Mouse (Mus musculus): ENCODE measurements at regions not wholly inside any gene's neighbourhood (a gene's known extent, or its start where the extent isn't known, plus 50 kb on each side); places are given as distances from the start of the nearest gene placed in this dataset.

DNA sequence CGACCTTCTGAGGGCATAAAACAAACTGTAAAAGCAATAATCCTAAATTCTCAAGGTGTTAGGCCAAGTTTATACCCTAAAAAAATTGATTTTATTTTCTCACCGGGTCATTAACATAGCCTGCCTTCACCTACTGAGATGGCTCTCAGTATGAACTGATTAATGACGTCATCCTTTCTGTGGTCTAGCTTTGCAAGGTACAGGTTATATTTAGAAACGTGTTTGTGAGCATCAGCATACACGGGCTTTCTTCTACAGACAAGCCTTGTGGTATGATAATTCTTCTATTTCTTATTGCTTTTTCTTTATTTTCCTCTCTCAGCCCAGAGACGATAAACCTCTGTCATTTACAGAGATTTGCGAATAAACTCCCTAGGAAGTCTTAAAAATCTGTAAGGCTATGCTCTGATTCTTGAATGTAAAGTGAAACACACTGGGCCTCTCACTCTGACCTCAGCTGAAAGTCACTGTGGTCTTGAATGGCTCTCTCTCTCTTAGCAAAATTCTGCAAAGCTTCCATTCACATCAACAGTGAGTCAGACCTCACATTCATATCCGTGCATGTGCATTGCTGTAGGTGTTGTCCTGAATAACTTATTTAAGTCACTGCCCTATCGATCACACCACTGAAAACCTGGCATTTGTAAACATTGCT lies 534.3 kb downstream of the Epha4 start:
- no peak for DNase-seq (ENCODE audit: extremely low read depth, low read depth, low spot score)

DNA sequence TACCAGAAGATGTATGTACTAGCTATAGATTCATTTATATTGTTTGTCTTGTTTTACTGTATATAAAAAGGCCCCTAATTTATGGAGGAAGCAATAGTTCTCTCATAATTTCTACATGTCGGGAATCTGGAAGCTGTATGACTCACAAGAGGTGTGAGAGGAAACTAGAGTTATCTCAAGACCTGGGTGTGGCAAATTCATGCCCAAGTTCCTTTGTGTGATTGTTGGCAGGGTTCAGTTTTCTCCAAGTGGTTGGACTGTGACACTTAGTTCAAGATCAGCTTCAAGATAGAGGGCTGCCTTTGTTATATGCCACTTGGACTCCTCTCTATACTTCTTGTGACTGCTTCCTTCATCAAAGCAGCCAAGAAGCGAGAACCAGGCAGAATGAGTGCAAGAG lies 521.1 kb downstream of the Epha4 start:
- DNase-seq (ENCODE audit: extremely low read depth, low read depth, low spot score) = no peak

DNA sequence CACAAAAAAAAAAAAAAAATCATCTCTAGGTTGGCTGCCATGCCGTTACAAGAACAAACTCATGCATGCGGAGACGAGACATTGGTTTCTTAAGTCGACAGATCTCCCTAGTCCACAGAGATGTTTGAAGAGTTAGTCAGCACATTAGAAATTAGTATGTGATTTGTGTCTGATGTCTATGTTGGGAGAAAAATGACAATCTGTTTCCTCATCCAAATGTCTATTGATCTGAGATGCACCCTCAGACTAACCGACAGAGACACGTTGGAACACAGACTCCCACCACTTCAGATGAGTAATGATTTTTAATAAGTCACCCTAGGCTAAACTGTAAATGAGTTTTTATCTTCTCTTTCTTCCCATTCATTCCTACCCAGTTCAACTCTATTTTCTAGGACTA lies 506.9 kb downstream of the Epha4 start:
- no peak for DNase-seq (ENCODE audit: extremely low read depth, low read depth, low spot score)

DNA sequence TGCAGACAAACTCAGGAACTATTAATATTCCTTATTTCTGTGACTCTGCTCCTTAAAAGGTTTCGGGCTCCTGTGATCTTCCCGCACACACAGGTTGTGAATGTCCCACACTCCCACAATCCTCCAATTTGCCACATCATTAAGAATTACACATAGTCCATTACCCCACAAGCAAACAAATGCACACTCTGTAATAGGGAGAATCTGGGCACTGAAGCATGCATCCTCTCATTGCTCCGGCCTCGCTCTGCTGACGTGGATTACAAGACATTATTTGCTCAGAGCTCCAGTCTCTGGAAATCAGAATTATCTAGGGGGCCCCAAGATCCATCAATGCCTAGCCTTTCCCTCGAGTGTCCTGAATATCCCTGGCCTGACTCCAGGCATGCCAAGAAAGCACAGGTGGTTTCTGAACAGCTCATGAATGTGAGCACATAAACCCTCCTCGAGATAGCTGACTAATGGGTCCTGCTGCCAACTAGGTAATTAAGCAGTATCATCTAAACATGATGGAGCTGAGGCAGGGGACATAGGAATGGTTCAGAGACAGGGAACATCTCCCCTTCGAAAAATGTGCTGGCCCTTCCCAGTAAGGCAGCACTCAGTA lies 504.2 kb downstream of the Epha4 start:
- no peak for DNase-seq (ENCODE audit: extremely low read depth, low read depth, low spot score)

DNA sequence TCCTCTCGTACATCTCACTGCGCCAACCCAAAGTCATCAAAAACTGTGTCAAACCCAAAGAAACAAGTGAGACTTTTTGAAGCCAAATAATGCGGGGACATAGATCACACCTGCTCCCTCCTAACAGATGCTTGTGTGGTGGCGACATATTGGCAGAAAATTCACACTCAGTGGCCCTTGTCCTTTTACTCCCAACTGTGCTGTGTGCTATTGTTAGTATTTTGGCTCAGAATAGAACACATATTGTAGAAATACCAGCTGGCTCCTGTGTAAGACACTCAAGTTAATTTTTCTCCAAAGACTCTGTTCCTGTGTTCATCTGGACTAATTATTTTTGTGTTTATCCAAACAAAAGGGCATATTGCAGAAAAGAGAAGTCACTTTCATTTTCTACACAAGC lies 487.2 kb downstream of the Epha4 start:
- DNase-seq (ENCODE audit: extremely low read depth, low read depth, low spot score) = no peak

DNA sequence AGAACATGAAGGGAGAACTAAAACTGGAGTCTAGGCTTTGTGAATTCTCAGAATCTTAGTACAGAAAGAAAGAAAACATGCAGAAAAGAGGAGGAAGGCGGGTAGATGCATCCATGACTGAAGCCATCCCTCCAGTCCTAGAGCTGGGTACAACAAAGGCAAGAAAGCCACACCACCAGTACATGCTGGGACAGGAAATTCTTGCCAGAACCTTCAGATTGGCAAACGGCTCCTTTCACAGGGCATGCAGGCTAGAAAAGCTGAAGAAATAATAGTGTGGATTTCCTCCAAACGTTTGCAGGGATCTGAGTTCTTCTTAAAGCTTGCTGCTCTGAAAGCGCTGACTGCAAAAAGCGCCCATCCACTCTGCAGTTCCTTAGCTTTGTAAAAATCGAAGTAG lies 486.7 kb downstream of the Epha4 start:
- DNase-seq (ENCODE audit: extremely low read depth, low read depth, low spot score) = no peak

DNA sequence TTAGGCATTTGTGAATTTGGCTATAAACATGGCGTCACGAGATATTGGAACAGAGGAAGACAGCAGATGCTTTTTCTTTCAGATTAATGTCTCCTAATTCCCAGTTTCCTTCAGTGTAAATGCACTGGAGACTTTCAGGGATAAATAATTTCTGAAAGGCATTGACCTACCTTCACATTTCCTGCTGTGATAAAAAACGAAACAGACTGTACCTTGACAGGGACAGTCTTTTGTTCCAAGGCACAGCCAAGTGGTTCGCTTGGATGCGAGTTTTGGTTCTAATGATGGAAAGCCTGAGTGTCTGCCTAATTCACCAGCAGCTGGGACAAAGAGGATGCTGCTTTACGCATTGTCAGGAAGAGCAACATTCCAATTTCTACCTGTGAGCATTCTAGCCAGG lies 485.8 kb downstream of the Epha4 start:
- DNase-seq (ENCODE audit: extremely low read depth, low read depth, low spot score) = no peak

DNA sequence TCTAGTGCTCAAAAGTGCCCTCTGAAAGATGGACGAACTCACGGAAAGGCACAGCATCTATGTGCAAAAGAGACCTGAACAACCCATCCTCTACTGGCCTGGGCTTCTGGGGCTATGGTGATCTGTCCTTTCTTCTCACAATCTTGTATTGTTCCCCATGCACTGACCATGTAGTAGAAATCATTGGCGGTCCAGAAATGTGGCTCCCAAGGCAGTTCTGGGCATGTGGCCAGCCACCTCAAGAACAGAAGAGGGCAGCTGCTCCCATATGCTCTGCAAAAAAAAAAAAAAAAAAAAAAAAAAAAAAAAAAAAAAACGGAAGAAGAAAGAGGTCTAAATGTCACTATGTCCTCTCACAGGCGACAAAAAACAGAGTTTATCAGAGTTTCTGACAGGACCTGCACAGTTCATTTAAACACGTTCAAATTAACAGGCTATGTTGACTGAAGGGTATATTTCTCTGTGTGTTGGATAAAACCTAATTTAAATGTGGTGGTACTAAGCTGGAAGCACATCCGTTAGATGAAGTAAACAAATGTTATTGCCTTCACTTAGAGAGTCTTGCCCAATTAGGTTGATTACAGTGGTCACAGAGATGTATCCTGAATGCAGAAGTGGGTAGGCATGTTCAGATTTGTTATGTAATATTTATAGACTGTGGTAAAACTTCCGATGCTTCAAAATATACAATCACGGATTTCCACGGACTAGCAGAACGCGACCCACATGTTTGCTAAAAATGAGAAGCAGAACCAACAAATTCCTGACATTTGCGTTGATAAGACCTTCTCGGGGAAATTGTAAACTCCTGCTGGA lies 470.9 kb downstream of the Epha4 start:
- DNase-seq (ENCODE audit: extremely low read depth, low read depth, low spot score) = no peak

DNA sequence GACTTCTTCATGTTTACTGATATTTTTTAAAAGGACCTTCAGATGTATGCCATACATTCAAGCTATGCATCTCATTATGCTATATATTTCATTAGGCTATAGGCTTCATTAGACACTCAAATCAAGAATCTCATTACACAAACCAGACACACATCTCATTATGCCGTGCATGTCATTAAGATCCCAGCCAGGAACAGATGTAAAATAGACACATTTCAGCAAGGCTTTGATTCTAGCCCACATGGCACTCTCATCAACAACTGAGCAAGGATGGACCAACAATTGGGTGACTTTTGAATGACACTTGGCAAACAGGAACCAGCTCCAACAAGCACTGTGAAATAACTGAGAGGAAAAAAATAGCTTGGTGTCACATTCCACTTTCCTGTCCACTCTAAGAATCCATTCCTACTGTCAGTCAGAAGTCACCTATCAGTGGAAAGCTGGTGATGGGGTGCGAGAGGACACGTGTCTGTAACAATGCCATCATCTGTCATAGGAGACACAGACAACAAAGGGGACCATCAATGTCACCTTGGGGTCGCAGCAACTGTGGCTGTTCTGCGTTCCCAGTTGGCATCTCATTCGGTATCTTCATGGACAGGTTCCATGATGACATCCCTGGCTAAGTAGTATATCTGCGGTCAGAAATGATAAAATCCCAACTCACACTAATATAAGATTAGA lies 466.0 kb downstream of the Epha4 start:
- no peak for DNase-seq (ENCODE audit: extremely low read depth, low read depth, low spot score)

DNA sequence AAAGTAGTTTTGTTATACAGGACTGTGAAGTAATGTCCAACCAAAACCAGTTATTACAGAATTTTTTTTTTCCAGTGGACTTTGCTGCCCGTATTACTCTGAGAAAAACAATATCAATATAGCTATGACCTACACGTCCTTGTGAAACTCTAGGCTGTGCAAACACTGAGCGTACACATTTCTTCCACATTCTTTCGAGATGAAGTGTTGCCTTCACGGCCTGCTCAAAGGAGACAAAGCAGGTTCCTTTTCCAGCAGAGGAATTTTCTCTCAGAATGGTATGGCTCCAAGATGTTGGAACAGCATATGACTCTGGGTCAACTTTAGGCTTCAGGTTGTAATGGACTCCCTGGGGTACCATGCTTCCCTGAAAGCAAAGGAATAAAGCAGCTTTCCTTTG lies 463.6 kb downstream of the Epha4 start:
- no peak for DNase-seq (ENCODE audit: extremely low read depth, low read depth, low spot score)

DNA sequence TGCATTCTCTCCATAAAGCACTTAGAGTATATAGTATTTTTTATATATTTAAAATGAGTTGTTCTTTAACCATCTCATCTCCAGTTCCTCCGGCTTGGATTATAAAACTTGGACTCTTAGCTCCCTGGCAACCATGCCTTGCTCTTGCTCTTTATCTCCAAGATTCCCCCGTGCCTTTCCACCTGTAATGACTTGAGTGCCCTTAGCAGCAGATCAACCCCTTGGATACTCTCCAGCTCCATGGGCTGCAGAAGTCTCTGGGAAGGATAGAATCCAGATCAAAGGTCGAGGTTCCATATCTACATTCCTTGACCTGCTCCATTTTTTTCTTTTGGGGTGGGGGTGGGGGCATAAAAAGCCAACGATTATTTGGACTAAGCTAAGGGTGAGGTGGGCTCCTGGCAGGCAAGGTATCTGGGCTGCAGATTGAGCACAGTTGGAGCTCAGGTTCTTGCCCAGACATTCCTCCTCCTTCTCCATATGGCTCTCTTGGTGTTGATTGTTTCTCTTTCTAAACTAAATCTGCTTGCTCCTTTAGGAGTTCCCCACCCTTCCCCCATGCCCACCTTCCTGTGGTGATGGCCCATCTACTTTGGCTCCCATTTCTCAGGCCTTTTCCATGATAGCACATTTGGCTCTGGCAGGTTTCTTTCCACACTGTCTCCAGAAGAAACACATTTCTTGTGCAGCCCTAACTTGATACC lies 460.9 kb downstream of the Epha4 start:
- no peak for DNase-seq (ENCODE audit: extremely low read depth, low read depth, low spot score)

DNA sequence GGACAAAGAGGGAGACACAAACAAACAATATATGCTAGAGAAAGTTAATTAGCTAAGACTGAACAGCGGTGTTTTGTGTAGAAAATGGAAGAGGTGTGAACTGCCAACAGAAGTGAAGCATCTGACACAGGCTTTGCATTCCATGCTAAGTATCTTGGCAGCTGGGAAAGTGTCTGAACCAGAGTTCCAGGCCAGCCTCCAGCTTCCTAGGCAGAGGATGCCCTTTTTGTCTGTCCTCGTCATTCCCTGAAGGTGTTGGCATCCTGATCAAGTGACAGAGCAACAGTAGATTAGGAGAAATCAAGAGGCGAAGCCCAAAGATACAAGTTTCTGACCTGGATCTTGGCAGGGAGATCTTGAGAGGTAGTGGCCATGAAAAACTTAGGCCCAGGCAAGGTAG lies 452.4 kb downstream of the Epha4 start:
- no peak for DNase-seq (ENCODE audit: extremely low read depth, low read depth, low spot score)

DNA sequence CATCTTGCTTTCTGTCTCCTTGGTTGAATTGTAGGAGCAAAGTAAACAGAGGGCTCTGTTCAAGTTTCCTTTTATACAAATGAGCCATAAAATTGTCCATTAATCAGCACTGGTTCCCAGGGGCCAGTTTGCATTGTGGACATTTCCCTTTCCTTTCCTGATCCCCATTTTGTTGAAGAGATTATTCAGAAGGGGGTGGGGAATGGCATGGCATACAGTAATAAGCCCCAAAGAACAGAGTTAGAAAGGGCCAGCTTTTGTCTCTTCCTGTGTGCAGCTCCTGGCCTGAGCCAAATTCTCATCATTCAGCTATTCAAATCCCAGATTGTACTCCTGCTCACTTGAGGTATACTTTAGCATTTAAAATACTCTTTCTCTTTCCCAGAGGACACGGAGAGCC lies 441.8 kb downstream of the Epha4 start:
- DNase-seq (ENCODE audit: extremely low read depth, low read depth, low spot score) = no peak

DNA sequence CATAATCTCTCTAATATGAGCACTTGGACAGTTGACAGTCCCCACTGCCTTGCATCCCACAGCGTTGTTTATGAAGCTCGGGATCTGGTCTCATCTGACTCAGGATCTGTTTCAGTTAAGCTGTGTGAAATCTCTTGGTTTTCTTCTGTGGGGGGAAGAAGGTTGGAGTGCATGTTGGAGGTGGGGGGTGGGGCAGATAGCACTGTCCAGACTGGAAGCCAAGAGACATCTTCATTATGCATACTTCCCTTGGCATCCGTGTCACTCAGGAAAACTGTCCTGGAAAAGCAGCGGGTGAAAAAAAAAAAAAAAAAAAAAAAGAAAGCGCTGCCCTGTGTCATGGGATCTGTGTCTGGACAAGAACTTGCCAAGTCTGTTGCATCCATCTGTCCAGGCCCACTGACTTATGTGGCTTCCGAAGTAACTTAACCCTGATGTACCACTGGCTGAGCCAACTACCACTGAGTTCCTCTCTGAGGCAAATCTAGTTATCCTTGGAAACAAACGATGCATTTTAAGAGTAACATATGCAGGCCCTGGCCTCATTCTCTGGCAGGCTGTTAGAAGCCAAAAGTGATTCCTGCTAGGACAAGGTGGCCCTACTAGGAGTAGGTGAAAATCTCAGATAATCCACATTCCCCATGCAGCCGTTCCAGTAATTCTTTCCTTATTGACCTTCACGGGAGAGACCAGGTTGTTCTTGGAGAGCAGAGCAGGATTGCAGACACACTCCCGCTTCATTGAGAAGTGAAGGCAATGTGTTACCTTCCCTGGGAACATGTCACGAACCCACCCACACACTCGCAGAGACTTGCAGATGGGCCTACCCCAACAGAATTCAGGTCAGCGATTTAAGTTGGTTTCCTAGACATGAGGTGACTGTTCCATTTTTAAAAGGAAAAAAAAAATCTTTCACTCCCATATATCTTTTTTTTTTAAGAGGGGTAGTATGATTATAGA lies 439.7 kb downstream of the Epha4 start:
- DNase-seq (ENCODE audit: extremely low read depth, low read depth, low spot score) = no peak

DNA sequence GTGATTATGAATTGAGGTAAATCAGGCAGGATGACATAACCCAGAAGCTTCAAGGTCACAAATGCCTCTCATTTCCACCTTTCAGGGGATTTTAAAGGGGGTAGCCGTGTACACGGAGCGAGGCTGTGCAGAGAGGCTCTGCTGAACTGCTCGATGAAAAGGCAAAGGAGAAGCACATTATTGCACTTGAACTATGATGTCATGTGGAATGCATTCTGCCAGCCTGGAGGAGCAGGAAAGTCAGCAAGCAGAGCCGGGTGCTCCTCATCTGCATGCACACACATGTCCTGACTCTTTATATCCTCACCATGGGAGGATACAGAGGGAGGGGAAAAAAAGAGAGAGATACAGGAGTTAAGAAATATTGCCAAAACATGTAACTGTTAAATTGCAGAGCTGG lies 434.1 kb downstream of the Epha4 start:
- DNase-seq (ENCODE audit: extremely low read depth, low read depth, low spot score) = no peak

DNA sequence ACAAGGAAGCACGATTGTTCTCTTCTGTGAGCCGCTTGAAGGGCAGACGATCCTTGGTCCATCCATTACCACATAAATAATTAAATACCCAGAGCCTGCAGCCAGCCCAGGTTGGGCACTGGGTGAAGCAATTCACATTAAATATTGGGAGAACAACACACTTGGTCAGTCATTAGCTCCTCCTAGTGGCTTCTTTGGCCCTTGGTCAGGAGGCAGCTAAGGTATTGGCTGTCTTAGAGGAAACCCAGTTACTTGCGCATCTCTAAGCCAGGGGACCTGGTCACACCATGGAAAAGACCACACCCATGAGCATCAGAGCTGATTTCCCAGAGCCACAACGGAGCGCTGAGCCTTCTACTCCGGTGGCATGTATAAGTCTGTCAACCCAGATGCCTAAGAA lies 433.2 kb downstream of the Epha4 start:
- DNase-seq (ENCODE audit: extremely low read depth, low read depth, low spot score) = no peak

DNA sequence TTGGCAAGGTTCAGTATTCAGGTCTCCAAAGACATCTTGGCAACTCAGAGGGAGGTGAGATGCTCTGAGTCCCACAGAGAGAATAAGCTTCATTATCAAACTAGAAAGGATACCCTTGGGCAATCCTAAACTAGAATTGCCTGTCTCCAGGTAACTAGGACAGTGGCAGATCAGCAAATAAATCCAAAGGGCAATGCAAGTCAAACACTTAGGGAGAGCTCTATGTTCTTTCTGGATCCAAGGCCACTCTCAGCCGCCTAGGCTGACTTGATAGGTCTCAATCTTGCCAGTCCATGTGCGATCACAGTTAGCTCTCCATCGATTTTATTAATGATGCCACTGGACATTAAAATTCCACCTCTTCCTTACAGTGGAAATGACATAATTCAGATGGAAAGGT lies 432.5 kb downstream of the Epha4 start:
- DNase-seq (ENCODE audit: extremely low read depth, low read depth, low spot score) = no peak

DNA sequence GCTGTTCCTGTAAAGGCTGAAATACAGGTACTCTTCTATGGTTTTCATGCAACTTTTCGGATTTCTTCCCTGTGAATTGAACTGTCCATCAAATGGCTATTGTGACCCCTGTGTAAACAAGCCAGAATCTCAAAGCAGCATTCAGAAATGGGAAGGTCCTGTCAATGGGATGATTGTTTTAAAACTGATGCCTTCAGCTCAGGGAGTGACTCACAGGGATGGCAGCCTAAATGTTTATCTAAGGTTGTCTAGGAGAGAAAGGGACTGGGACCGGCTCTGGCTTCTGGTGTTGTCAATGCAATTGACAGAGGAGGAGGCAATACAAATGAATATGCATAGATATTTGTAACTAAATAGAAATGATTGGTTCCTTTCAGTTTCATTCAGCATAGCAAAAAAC lies 421.3 kb downstream of the Epha4 start:
- DNase-seq (ENCODE audit: extremely low read depth, low read depth, low spot score) = no peak

DNA sequence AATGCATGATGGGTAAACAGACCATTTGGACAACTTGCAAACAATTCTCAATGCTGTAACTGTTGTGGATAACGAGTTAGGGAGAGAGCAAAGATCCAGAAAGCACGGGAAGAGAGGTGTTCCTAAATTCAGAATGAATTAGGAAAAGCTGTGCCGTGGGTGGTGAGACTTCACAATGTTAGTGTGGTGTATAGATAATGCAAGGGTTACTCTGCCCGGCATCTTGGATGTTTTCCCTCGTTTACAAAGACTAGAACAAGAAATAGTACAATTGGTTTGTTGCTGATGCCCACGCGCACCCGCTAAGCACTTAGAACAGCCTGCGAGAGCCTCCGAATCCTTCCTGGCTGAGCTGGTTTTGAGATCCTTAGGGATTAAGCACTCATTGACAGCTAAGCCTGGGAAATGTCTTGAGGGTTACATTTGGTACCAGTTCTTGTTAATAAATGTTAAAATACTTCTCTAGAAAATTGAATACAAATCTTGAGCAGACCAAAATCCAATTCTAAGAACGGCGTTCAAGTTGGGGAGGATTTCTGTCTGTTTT lies 413.1 kb downstream of the Epha4 start:
- no peak for DNase-seq (ENCODE audit: extremely low read depth, low read depth, low spot score)
